Mouse (Mus musculus): Measurements from ENCODE around the gene Lig4. TPM values are rescaled to one million over a fixed set of nuclear protein-coding genes. Genes with fewer than 3 reads are reported as not detected.

Gene Lig4
- total and polyA plus RNA-seq, 2 experiments from 2014 or later: 4.1 to 8.2 TPM

- WGBS: 82% methylated on average over 16 of the region's 16 CpGs
- DNase-seq (ENCODE audit: low spot score) (no peak), ATAC-seq (ENCODE audit: low FRiP score) (no peak)
- Histone ChIP-seq H3K36me3 (ENCODE audit: insufficient read depth, low read length) (no peaks in the 10 kb centered on the region), H3K4me2 (ENCODE audit: low read depth, low read length, poor library complexity, severe bottlenecking) (peak within 1 kb of the TSS; percentile 67), H3K27me3 (ENCODE audit: insufficient read depth, low read length) (no peaks in the 10 kb centered on the region; the same call in 1 of the 2 replicates), H3K4me1 (ENCODE audit: insufficient read depth, low read length) (no peaks in the 10 kb centered on the region), H3K9me3 (ENCODE audit: low read length) (no peaks in the 10 kb centered on the region), H3K9ac (replicated peaks; ENCODE audit: low read length, poor library complexity, severe bottlenecking) (peak within 1 kb of the TSS; percentile 34), H3K27ac (ENCODE audit: low read depth, low read length) (no peak within 1 kb of the TSS), H3K4me3 (ENCODE audit: low read depth, low read length) (peak within 1 kb of the TSS; percentile 36)
- TF ChIP-seq CTCF (IDR thresholded peaks at IDR 0.05): no peak
Observed at GRCm38 (mm10) chr8:10006156-10006985, 28.9 kb upstream of the Lig4 start, which contains the start of gene Tnfsf13b. Gene Tnfsf13b (plus strand): TSS chr8:10006467.

GRCm38 (mm10) chr8:10004115-10004514 lies 26.6 kb upstream of the Lig4 start:
- Histone ChIP-seq H3K27ac (ENCODE audit: low read depth, low read length) (no peak overlapping the region), H3K9me3 (ENCODE audit: low read length) (no peaks in the 10 kb centered on the region), H3K36me3 (ENCODE audit: insufficient read depth, low read length) (no peaks in the 10 kb centered on the region), H3K4me2 (ENCODE audit: low read depth, low read length, poor library complexity, severe bottlenecking) (no peak overlapping the region), H3K4me3 (ENCODE audit: low read depth, low read length) (no peak overlapping the region), H3K9ac (replicated peaks; ENCODE audit: low read length, poor library complexity, severe bottlenecking) (no peak overlapping the region), H3K4me1 (ENCODE audit: insufficient read depth, low read length) (no peaks in the 10 kb centered on the region), H3K27me3 (ENCODE audit: insufficient read depth, low read length) (no peaks in the 10 kb centered on the region; the same call in 1 of the 2 replicates)
- WGBS: 86% methylated on average over 7 of the region's 7 CpGs
- DNase-seq (ENCODE audit: low spot score) (no peak), ATAC-seq (ENCODE audit: low FRiP score) (no peak)
- TF ChIP-seq CTCF (IDR thresholded peaks at IDR 0.05): no peak

GRCm38 (mm10) chr8:9980188-9980587 lies 2.7 kb upstream of the Lig4 start:
- Histone ChIP-seq H3K27me3 (ENCODE audit: insufficient read depth, low read length) (no peaks in the 10 kb centered on the region), H3K9me3 (ENCODE audit: low read length) (no peaks in the 10 kb centered on the region), H3K27ac (ENCODE audit: low read depth, low read length) (no peak overlapping the region), H3K36me3 (ENCODE audit: insufficient read depth, low read length) (peaks cover 3% of the 10 kb centered on the region; the same call in 1 of the 2 replicates), H3K4me3 (ENCODE audit: low read depth, low read length) (no peak overlapping the region), H3K9ac (replicated peaks; ENCODE audit: low read length, poor library complexity, severe bottlenecking) (no peak overlapping the region), H3K4me2 (ENCODE audit: low read depth, low read length, poor library complexity, severe bottlenecking) (no peak overlapping the region), H3K4me1 (ENCODE audit: insufficient read depth, low read length) (peaks cover 17% of the 10 kb centered on the region)
- DNase-seq (ENCODE audit: low spot score): no peak
- ATAC-seq (ENCODE audit: low FRiP score): no peak
- TF ChIP-seq CTCF (IDR thresholded peaks at IDR 0.05): no peak

GRCm38 (mm10) chr8:9979746-9980145 lies 2.3 kb upstream of the Lig4 start:
- no peak for ATAC-seq (ENCODE audit: low FRiP score)
- TF ChIP-seq CTCF (IDR thresholded peaks at IDR 0.05): no peak
- no peak for DNase-seq (ENCODE audit: low spot score)
- no peaks in the 10 kb centered on the region for H3K9me3 ChIP-seq (ENCODE audit: low read length)
- peaks cover 19% of the 10 kb centered on the region for H3K4me1 ChIP-seq (ENCODE audit: insufficient read depth, low read length)
- no peak overlapping the region for H3K4me2 ChIP-seq (ENCODE audit: low read depth, low read length, poor library complexity, severe bottlenecking)
- no peak overlapping the region for H3K27ac ChIP-seq (ENCODE audit: low read depth, low read length)
- WGBS: 82% methylated on average over 1 of the region's 1 CpGs
- H3K36me3 ChIP-seq (ENCODE audit: insufficient read depth, low read length): peaks cover 3% of the 10 kb centered on the region; the same call in 1 of the 2 replicates
- no peak overlapping the region for H3K4me3 ChIP-seq (ENCODE audit: low read depth, low read length)
- H3K9ac ChIP-seq (replicated peaks; ENCODE audit: low read length, poor library complexity, severe bottlenecking): no peak overlapping the region
- no peaks in the 10 kb centered on the region for H3K27me3 ChIP-seq (ENCODE audit: insufficient read depth, low read length)

GRCm38 (mm10) chr8:9978475-9979230 lies 1.2 kb upstream of the Lig4 start:
- Histone ChIP-seq H3K9me3 (ENCODE audit: low read length) (no peaks in the 10 kb centered on the region), H3K27ac (ENCODE audit: low read depth, low read length) (no peak overlapping the region), H3K36me3 (ENCODE audit: insufficient read depth, low read length) (peaks cover 3% of the 10 kb centered on the region; the same call in 1 of the 2 replicates), H3K4me1 (ENCODE audit: insufficient read depth, low read length) (peaks cover 19% of the 10 kb centered on the region), H3K9ac (replicated peaks; ENCODE audit: low read length, poor library complexity, severe bottlenecking) (peak overlapping the region; percentile 73), H3K27me3 (ENCODE audit: insufficient read depth, low read length) (no peaks in the 10 kb centered on the region), H3K4me2 (ENCODE audit: low read depth, low read length, poor library complexity, severe bottlenecking) (peak overlapping the region; percentile 87), H3K4me3 (ENCODE audit: low read depth, low read length) (peak overlapping the region; percentile 64)
- no peak for ATAC-seq (ENCODE audit: low FRiP score)
- no peak for DNase-seq (ENCODE audit: low spot score)
- 58% methylated on average over 18 of the region's 18 CpGs for WGBS
- no peak for TF ChIP-seq CTCF (IDR thresholded peaks at IDR 0.05)

- ATAC-seq (ENCODE audit: low FRiP score): no peak
- no peaks in the 10 kb centered on the region for H3K27me3 ChIP-seq (ENCODE audit: insufficient read depth, low read length)
- WGBS: 53% methylated on average over 15 of the region's 15 CpGs
- H3K4me3 ChIP-seq (ENCODE audit: low read depth, low read length): peak overlapping the region; percentile 64
- H3K36me3 ChIP-seq (ENCODE audit: insufficient read depth, low read length): peaks cover 15% of the 10 kb centered on the region
- no peaks in the 10 kb centered on the region for H3K9me3 ChIP-seq (ENCODE audit: low read length)
- H3K9ac ChIP-seq (replicated peaks; ENCODE audit: low read length, poor library complexity, severe bottlenecking): no peak overlapping the region
- no peak overlapping the region for H3K27ac ChIP-seq (ENCODE audit: low read depth, low read length)
- TF ChIP-seq CTCF (IDR thresholded peaks at IDR 0.05): no peak
- H3K4me1 ChIP-seq (ENCODE audit: insufficient read depth, low read length): peaks cover 19% of the 10 kb centered on the region
- no peak for DNase-seq (ENCODE audit: low spot score)
- H3K4me2 ChIP-seq (ENCODE audit: low read depth, low read length, poor library complexity, severe bottlenecking): peak overlapping the region; percentile 87
Observed at GRCm38 (mm10) chr8:9977016-9977415, 470 bp downstream of the Lig4 start.
